Mouse (Mus musculus) liver, postnatal 0 days (tissue): ENCODE results near the gene Fam162a.
"Not testable (repeated sequence)": the region's sequence is repeated elsewhere in the genome, so short reads cannot be mapped to it uniquely, and the experiment has no call there.

Experiments used
- CTCF ChIP-seq: sonication (generic); IDR thresholded peaks from 2 replicates; pipeline ENCODE4 v1.5.1; 2016; ENCODE audit warnings: antibody characterized with exemption, low read depth
- EP300 ChIP-seq: IDR thresholded peaks from 2 replicates; pipeline ENCODE4 v1.6.1; 2016; ENCODE audit warnings: antibody characterized with exemption, low read depth, mild to moderate bottlenecking

DNA sequence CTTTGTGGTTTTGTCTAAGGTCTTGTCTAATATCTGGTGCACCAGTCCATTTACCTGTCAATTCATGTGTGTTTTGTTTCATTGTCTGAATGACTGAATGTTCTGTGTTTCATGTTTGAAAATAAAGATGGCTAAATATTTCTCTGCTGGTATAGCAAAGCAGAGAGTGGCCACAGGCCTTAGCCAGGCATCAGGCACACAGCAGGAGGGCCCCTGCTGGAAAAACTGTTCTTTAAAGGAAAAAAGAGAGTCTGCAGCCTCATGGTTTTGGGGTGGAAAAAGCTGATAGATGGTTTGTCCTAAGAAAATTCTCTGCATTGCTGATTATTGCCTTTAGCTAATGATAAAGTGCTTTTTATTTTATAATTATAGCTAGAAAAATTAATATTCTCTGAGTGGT, 40.1 kb upstream of the Fam162a start:
- not testable (repeated sequence) for TF ChIP-seq CTCF, EP300
